Mouse (Mus musculus) hindbrain, embryonic 14.5 days (tissue): ENCODE measurements at regions not wholly inside any gene's neighbourhood (a gene's known extent, or its start where the extent isn't known, plus 50 kb on each side); places are given as distances from the start of the nearest gene placed in this dataset.

Source experiments
- ATAC-seq: fragments of 200-750 bp; cut with Nextera tagmentation; 2 replicates; pipeline ENCODE4 v1.8.0; 2017; ENCODE audit warnings: moderate number of reproducible peaks, mild to moderate bottlenecking, moderate TSS enrichment, moderate library complexity; ENCODE audit not compliant: low FRiP score
- DNase-seq: peaks from one replicate; pipeline ENCODE4 v3.0.0-alpha.2; 2015; ENCODE audit warnings: low spot score
- H3K27ac ChIP-seq: fragments of 300-500 bp; sonication (generic); 2 replicates; pipeline ENCODE4 v1.5.1; 2014; ENCODE audit warnings: mild to moderate bottlenecking, moderate library complexity
- H3K27me3 ChIP-seq: fragments of 300-500 bp; sonication (generic); 2 replicates; pipeline ENCODE4 v1.6.1; 2014; ENCODE audit warnings: mild to moderate bottlenecking, low read length, mixed read lengths; ENCODE audit not compliant: control insufficient read depth, insufficient read depth
- H3K36me3 ChIP-seq: fragments of 300-500 bp; sonication (generic); replicated peaks from 2 replicates; pipeline ENCODE4 v1.6.1; 2014; ENCODE audit not compliant: control insufficient read depth, insufficient read depth
- H3K4me1 ChIP-seq: fragments of 300-500 bp; sonication (generic); replicated peaks from 2 replicates; pipeline ENCODE4 v1.6.1; 2014; ENCODE audit warnings: antibody characterized with exemption, low read length, mixed read lengths; ENCODE audit not compliant: control insufficient read depth, insufficient read depth
- H3K4me2 ChIP-seq: fragments of 300-500 bp; sonication (generic); replicated peaks from 2 replicates; pipeline ENCODE4 v1.6.1; 2014; ENCODE audit warnings: mild to moderate bottlenecking, moderate library complexity
- H3K4me3 ChIP-seq: fragments of 300-500 bp; sonication (generic); replicated peaks from 2 replicates; pipeline ENCODE4 v1.5.1; 2014; ENCODE audit warnings: mild to moderate bottlenecking, low read length
- H3K9ac ChIP-seq: fragments of 300-500 bp; sonication (generic); 2 replicates; pipeline ENCODE4 v1.6.1; 2014
- H3K9me3 ChIP-seq: fragments of 300-500 bp; sonication (generic); 2 replicates; pipeline ENCODE4 v1.6.1; 2016; ENCODE audit warnings: low read length; ENCODE audit not compliant: control insufficient read depth
- WGBS: fragments of 180-500 bp; shearing (Covaris S2); extraction: QIAGEN DNeasy Blood & Tissue Kit; methylation state at CpG from one replicate; pipeline ENCODE4 v1.1.7; 2014; 5-methylcytosine and 5-hydroxymethylcytosine counted together

DNA sequence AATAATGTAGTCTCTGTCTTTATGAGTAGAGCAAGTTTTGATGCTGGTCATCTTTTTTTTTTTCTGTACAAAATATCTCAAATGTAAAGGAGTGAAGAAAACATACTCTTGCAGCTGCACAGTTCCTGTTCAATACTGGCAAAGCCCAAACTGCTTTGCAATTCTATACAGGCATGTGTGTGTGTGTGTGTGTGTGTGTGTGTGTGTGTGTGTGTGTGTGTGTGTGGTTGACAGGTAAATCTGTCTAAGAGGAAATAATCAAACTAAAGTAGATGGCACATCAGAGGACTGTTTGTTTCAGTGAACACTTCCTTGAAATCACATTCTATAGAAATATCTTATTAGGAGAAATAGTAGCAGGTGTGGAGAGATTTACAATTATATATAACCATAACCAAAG is 747.8 kb upstream of the Lrrc6 start:
- DNase-seq: no peak
- Histone ChIP-seq H3K4me2 (no peak overlapping the region), H3K27ac (no peak overlapping the region), H3K36me3 (no peaks in the 10 kb centered on the region), H3K27me3 (no peaks in the 10 kb centered on the region), H3K4me1 (peaks cover 11% of the 10 kb centered on the region; the same call in 1 of the 2 replicates), H3K9ac (no peak overlapping the region), H3K4me3 (no peak overlapping the region), H3K9me3 (no peaks in the 10 kb centered on the region)
- ATAC-seq: no peak

DNA sequence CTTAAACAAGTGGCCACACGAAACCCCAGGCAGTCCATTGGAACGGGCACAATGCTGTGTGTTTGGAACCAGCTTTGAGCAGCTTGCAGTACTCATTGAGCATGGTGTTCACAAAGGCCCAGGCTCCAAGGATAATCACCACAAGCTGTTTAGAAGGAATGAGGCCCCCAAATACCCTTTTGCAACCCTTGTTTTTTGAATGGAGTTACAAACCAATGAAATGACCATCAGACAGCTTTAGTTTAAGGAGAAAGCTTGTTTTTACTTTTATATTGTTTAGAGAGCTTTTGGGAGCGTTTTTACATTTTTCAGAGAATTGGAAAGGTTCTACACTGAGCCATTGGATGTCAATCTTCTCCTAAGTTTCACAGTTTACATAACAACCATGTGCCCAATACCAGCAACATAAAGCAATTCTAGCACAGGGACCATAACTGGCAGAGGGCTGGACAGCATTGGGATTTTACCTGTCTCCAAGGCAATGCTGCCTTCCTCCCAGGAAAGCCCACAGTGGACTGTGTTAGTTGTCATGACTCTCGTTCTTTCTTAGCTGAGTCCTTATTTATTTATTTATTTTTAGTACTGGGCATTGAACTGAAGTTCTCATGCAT is 745.1 kb upstream of the Lrrc6 start:
- Histone ChIP-seq H3K27me3 (no peaks in the 10 kb centered on the region), H3K4me2 (no peak overlapping the region), H3K27ac (no peak overlapping the region), H3K36me3 (no peaks in the 10 kb centered on the region), H3K4me1 (peaks cover 11% of the 10 kb centered on the region; the same call in 1 of the 2 replicates), H3K9me3 (no peaks in the 10 kb centered on the region), H3K9ac (no peak overlapping the region), H3K4me3 (no peak overlapping the region)
- 30% methylated on average over 4 of the region's 4 CpGs for WGBS
- no peak for DNase-seq
- ATAC-seq: peak; percentile 62; the same call in 1 of the 2 replicates

DNA sequence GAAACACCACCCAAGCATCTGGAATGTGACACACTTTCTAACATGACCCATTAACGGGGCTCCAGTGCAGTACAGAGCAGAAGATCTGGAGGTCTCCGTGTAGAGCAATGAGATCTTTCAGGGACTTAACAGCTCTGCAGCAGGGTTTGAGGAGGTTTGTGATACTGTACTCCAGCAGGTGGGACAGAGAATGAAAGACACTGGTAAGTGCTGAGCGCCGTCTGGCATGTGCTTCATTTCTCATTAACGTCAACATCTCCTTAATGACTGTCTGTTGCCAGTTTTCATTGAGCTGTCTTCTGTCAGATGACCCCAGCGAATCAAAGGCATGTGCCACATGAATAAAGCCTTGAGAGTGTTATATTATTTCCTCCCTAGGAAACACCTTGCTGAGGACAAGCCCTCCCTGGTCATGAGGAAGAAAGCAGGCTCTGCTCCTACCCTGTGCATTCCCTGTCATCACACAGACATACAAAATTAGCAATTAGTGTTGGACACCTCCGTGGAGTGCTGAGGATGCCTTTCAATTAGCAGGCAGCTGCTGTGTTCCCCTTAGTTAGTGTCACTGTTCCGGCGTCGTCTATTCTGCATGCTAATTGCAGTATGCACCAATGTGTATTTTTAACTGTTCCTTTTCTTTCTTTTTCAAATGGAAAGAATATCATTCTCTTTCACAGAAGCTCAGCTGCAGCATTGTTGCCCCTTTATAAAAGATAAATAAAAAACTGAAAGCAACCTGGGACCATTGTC is 744.4 kb upstream of the Lrrc6 start:
- Histone ChIP-seq H3K9ac (no peak overlapping the region), H3K4me2 (peak overlapping the region; percentile 16; the same call in 1 of the 2 replicates), H3K36me3 (no peaks in the 10 kb centered on the region), H3K9me3 (no peaks in the 10 kb centered on the region), H3K27me3 (no peaks in the 10 kb centered on the region), H3K4me3 (no peak overlapping the region), H3K4me1 (peaks cover 11% of the 10 kb centered on the region; the same call in 1 of the 2 replicates), H3K27ac (no peak overlapping the region)
- ATAC-seq (peak; percentile 85), DNase-seq (no peak)
- 30% methylated on average over 10 of the region's 10 CpGs for WGBS

GRCm38 (mm10) chr15:67235107-67235785 is 734.5 kb upstream of the Lrrc6 start:
- DNase-seq (no peak), ATAC-seq (no peak)
- no peaks in the 10 kb centered on the region for H3K27me3 ChIP-seq
- no peaks in the 10 kb centered on the region for H3K9me3 ChIP-seq
- H3K27ac ChIP-seq: no peak overlapping the region
- WGBS: 91% methylated on average over 5 of the region's 5 CpGs
- no peaks in the 10 kb centered on the region for H3K4me1 ChIP-seq
- H3K4me2 ChIP-seq: no peak overlapping the region
- H3K9ac ChIP-seq: no peak overlapping the region
- no peaks in the 10 kb centered on the region for H3K36me3 ChIP-seq
- no peak overlapping the region for H3K4me3 ChIP-seq

DNA sequence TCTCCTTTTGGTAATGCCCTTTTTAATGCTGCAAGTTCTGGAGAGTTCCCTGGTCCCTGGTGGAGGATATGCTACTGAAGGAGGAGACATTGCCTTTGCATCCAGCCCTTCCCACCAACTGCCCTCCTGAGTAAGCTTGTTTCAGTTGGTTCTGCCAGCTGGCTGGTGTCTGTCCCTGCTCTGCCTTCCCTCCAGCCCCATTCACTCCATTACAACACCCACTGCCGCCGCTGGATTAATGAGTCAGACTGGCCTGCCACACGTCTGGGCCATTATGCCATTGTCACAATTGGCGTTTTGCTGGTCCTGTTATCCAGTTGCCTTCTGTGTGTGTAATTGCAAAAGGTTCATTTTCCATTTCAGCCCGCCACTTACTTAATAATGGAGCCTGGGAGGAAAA is 728.6 kb upstream of the Lrrc6 start:
- Histone ChIP-seq H3K9ac (no peak overlapping the region), H3K27me3 (no peaks in the 10 kb centered on the region), H3K27ac (no peak overlapping the region), H3K9me3 (no peaks in the 10 kb centered on the region), H3K4me3 (no peak overlapping the region), H3K36me3 (no peaks in the 10 kb centered on the region), H3K4me2 (no peak overlapping the region), H3K4me1 (no peaks in the 10 kb centered on the region)
- WGBS: 59% methylated on average over 5 of the region's 5 CpGs
- DNase-seq (no peak), ATAC-seq (no peak; the same call in 1 of the 2 replicates)

- no peaks in the 10 kb centered on the region for H3K36me3 ChIP-seq
- H3K27me3 ChIP-seq: no peaks in the 10 kb centered on the region
- WGBS: 93% methylated on average over 2 of the region's 2 CpGs
- H3K4me3 ChIP-seq: no peak overlapping the region
- no peaks in the 10 kb centered on the region for H3K9me3 ChIP-seq
- DNase-seq (no peak), ATAC-seq (no peak)
- no peak overlapping the region for H3K9ac ChIP-seq
- no peak overlapping the region for H3K4me2 ChIP-seq
- H3K27ac ChIP-seq: no peak overlapping the region
- H3K4me1 ChIP-seq: no peaks in the 10 kb centered on the region
Measured at GRCm38 (mm10) chr15:67228633-67229032, 727.9 kb upstream of the Lrrc6 start.

- Histone ChIP-seq H3K27ac (no peak overlapping the region), H3K9me3 (no peaks in the 10 kb centered on the region), H3K4me2 (no peak overlapping the region), H3K9ac (no peak overlapping the region), H3K36me3 (no peaks in the 10 kb centered on the region), H3K4me1 (no peaks in the 10 kb centered on the region), H3K4me3 (no peak overlapping the region), H3K27me3 (no peaks in the 10 kb centered on the region)
- no peak for ATAC-seq
- no peak for DNase-seq
- WGBS: 83% methylated on average over 7 of the region's 7 CpGs
Measured at GRCm38 (mm10) chr15:67227456-67228164, 726.9 kb upstream of the Lrrc6 start.

GRCm38 (mm10) chr15:67226900-67227299 is 726.2 kb upstream of the Lrrc6 start:
- no peak overlapping the region for H3K27ac ChIP-seq
- H3K27me3 ChIP-seq: no peaks in the 10 kb centered on the region
- ATAC-seq (no peak), DNase-seq (no peak)
- no peak overlapping the region for H3K4me2 ChIP-seq
- no peaks in the 10 kb centered on the region for H3K36me3 ChIP-seq
- H3K4me1 ChIP-seq: no peaks in the 10 kb centered on the region
- H3K4me3 ChIP-seq: no peak overlapping the region
- 73% methylated on average over 9 of the region's 9 CpGs for WGBS
- H3K9me3 ChIP-seq: no peaks in the 10 kb centered on the region
- no peak overlapping the region for H3K9ac ChIP-seq
